11 mouse cellular contexts compared by ENCODE assay signal in genomic region chr13:54101031-54101820, GRCm38 (mm10). TPM values are rescaled to one million over a fixed set of nuclear protein-coding genes. Genes with fewer than 3 reads are reported as not detected.
A peak's percentile ranks its signal among the peaks of the same experiment; 100 is the strongest.
DNase-seq lines count a peak whose midpoint lies in the region; ATAC-seq lines count a peak whose summit lies in the region.
"Had no signal": no experiment of that assay in that cellular context is flagged by ENCODE, and none has a peak within 500 bp of the region (broad histone marks: within the 10 kb centered on the region; RNA-seq: fewer than 3 reads in every experiment).

No protein-coding gene starts in this region.

- DNase-seq in CD4-positive, CD25-positive, alpha-beta regulatory T cell, adult 2 months (ENCODE audit: low read depth, low spot score): peak; percentile 2
- DNase-seq in lung, postnatal 25 days (ENCODE audit: low spot score): peak; percentile 42
- DNase-seq in lung, postnatal 14 days: no peak
- peak; percentile 43 to 52 for DNase-seq in adrenal gland, postnatal 36 days
- peak; percentile 86 for DNase-seq in left cerebral cortex, adult 9 months (ENCODE audit: low spot score in 2 of 2)
- DNase-seq in T-cell, adult 2 months (ENCODE audit: low spot score): no peak
- no peak for DNase-seq in thymus, postnatal 14 days
- DNase-seq: kidney, postnatal 4 days had no signal

- no peak for ATAC-seq in CD4-positive, CD25-positive, alpha-beta regulatory T cell, adult 4 months

RNA-seq across cellular contexts. Expression of gene Sfxn1, which starts 29.6 kb away (rescaled TPM):
- polyA plus RNA-seq in CD4-positive, CD25-positive, alpha-beta regulatory T cell, adult 4 months (2017; shearing (Covaris generic)): 10 to 100 TPM; 45.5 to 48.1 TPM
- 10 to 100 TPM; 58.4 to 71.8 TPM for total RNA-seq in adrenal gland, postnatal 36 days (2021)

RNA-seq across cellular contexts. Expression of gene Drd1, which starts 45.7 kb away (rescaled TPM):
- polyA plus RNA-seq in CD4-positive, CD25-positive, alpha-beta regulatory T cell, adult 4 months (2017; shearing (Covaris generic)): not detected
- under 1 TPM in 1 of 2 experiments, not detected in 1; 0.30 TPM for total RNA-seq in adrenal gland, postnatal 36 days (2021)
- total RNA-seq: megakaryocyte-erythroid progenitor cell, adult 5-6 weeks had no signal
- polyA plus RNA-seq: forebrain, embryonic 10.5 days had no signal

Comparison
In these comparisons a context has a peak if more than half of its experiments do, and no peak if none do; other contexts are left out.
1. DNase-seq: peak in CD4-positive, CD25-positive, alpha-beta regulatory T cell, adult 2 months (single experiment), lung, postnatal 25 days (single experiment), adrenal gland, postnatal 36 days (2 of 2) and left cerebral cortex, adult 9 months (2 of 2); none in lung, postnatal 14 days (single experiment), T-cell, adult 2 months (single experiment) and thymus, postnatal 14 days (single experiment).